Mouse (Mus musculus): ENCODE measurements around the gene Ap3b1.

- no peak for TF ChIP-seq CHD1 (IDR thresholded peaks at IDR 0.05; ENCODE audit: low read depth, low read length)
- TF ChIP-seq E2F4 (IDR thresholded peaks at IDR 0.05; ENCODE audit: insufficient replicate concordance, low read depth, low read length), result no peak
- TF ChIP-seq CTCF (conservative IDR thresholded peaks at IDR 0.05 in 1 of 2, IDR thresholded peaks at IDR 0.05 in 1 of 2; ENCODE audit: low read depth in 2 of 2, low read length in 2 of 2), result no peak
- no peak for TF ChIP-seq POLR2A (IDR thresholded peaks at IDR 0.05; ENCODE audit: low read depth, low read length)
- no peak for TF ChIP-seq ZNF384 (IDR thresholded peaks at IDR 0.05; ENCODE audit: low read depth, low read length)
- TF ChIP-seq TCF12 (IDR thresholded peaks at IDR 0.05; ENCODE audit: low read depth, low read length), result no peak
- TF ChIP-seq USF1 (IDR thresholded peaks at IDR 0.05; ENCODE audit: low read depth, low read length), result no peak
- no peak for TF ChIP-seq ZKSCAN1 (IDR thresholded peaks at IDR 0.05; ENCODE audit: borderline replicate concordance, low read depth, low read length)
- TF ChIP-seq HCFC1 (IDR thresholded peaks at IDR 0.05; ENCODE audit: low read depth, low read length), result no peak
- TF ChIP-seq ETS1 (conservative IDR thresholded peaks at IDR 0.05; ENCODE audit: low read depth, low read length), result no peak
- no peak for TF ChIP-seq ELF1 (IDR thresholded peaks at IDR 0.05; ENCODE audit: low read depth, low read length)
These were observed 132.4 kb downstream of the Ap3b1 start for GRCm38 (mm10) chr13:94491159-94491558.
